In the genomic region with DNA sequence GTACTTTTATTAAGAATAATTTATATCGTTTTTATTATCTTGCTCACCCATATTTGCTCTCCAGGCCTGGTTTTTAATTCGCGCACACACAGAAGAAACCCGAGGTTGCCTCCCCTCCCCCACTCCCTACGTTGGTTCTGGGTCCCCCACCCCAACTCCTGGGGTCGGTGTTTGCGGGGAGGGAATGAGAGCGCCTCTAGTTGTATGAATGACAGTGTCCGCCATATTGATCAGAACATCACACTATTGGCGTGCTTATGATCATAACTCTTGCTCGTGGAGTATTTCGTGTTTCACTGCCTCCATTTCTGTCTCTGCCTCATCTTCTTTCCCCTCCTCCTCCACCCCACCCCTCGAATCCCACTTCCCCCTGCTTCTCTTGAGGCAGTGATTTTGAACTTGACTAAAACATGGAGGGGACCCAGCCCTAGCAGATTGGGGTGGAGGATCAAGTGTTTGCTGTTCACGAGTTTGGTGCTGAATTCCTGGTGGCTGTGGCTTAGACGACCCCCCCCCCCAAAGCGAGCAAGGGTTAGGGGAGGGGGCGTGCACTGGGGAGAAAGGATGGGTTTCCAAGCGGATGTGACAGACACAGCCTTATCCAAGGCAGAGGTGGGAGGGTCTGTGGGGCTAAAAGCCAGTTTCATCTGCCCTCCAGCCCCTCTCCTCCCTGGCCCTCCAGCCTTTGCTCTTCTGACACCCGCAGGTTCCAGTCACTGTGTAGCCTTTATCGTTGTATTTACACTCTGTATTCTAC, we compare ENCODE assay signal across 9 mouse cellular contexts. TPM values are rescaled to one million over a fixed set of nuclear protein-coding genes. Genes with fewer than 3 reads are reported as not detected.
DNase-seq lines count a peak whose midpoint lies in the region; ATAC-seq and TF ChIP-seq lines count a peak whose summit lies in the region.
"Had no signal": no experiment of that assay in that cellular context is flagged by ENCODE, and none has a peak within 500 bp of the region (broad histone marks: within the 10 kb centered on the region; RNA-seq: fewer than 3 reads in every experiment).

No protein-coding gene starts in this region.

- H3K4me3 ChIP-seq in heart, embryonic 15.5 days: peak overlapping the region; percentile 81
- H3K4me3 ChIP-seq in embryonic facial prominence, embryonic 15.5 days (replicated peaks): peak overlapping the region; percentile 68
- H3K4me3 ChIP-seq in limb, embryonic 14.5 days (replicated peaks; ENCODE audit: low read length): peak overlapping the region; percentile 60; the same call in 1 of the 2 replicates

- TF ChIP-seq POLR2A in limb, embryonic 14.5 days (IDR thresholded peaks at IDR 0.05; ENCODE audit: borderline replicate concordance, extremely low read depth, insufficient read depth, insufficient read length): no peak

- intact Hi-C loops in heart, postnatal 14 days (cut with DNase I): loop anchor here (5.0 kb wide), 1 partner anchor 120 kb away; no protein-coding TSS in a partner anchor

- no peak overlapping the region for H3K9ac ChIP-seq in heart, embryonic 15.5 days
- H3K9ac ChIP-seq in embryonic facial prominence, embryonic 15.5 days: no peak overlapping the region
- no peak overlapping the region for H3K9ac ChIP-seq in limb, embryonic 14.5 days (ENCODE audit: low read depth, low read length, severe bottlenecking)

- 17% methylated on average over 20 of the region's 20 CpGs for WGBS in heart, embryonic 15.5 days
- 12% methylated on average over 20 of the region's 20 CpGs for WGBS in embryonic facial prominence, embryonic 15.5 days
- 14% methylated on average over 19 of the region's 20 CpGs for WGBS in limb, embryonic 14.5 days

- H3K27ac ChIP-seq in heart, embryonic 15.5 days: no peak overlapping the region
- H3K27ac ChIP-seq in embryonic facial prominence, embryonic 15.5 days (replicated peaks): no peak overlapping the region
- H3K27ac ChIP-seq in limb, embryonic 14.5 days (replicated peaks; ENCODE audit: low read depth, low read length): no peak overlapping the region

- no peak for DNase-seq in heart, postnatal 14 days
- DNase-seq in NIH3T3 (ENCODE audit: low read depth): peak; percentile 43
- no peak for DNase-seq in limb, embryonic 14.5 days (ENCODE audit: low spot score)
- no peak for DNase-seq in ovary, postnatal 14 days (ENCODE audit: low spot score)
- DNase-seq in spleen, postnatal 10 days (ENCODE audit: low spot score in 2 of 2): no peak
- DNase-seq in lung, postnatal 10 days: no peak

- H3K4me2 ChIP-seq in heart, embryonic 15.5 days: peak overlapping the region; percentile 89
- H3K4me2 ChIP-seq in embryonic facial prominence, embryonic 15.5 days (replicated peaks): peak overlapping the region; percentile 89
- peak overlapping the region; percentile 74; the same call in 1 of the 2 replicates for H3K4me2 ChIP-seq in limb, embryonic 14.5 days (replicated peaks; ENCODE audit: low read depth, low read length, severe bottlenecking)

- ATAC-seq in heart, embryonic 15.5 days (replicated peaks; ENCODE audit: insufficient number of reproducible peaks, insufficient read depth, low FRiP score, low read depth): no peak
- ATAC-seq in embryonic facial prominence, embryonic 15.5 days (ENCODE audit: insufficient number of reproducible peaks, low FRiP score, low TSS enrichment, low read depth): no peak
- no peak for ATAC-seq in limb, embryonic 14.5 days (ENCODE audit: low FRiP score, low read depth)

- no peaks in the 10 kb centered on the region for H3K36me3 ChIP-seq in heart, embryonic 15.5 days
- H3K36me3 ChIP-seq in embryonic facial prominence, embryonic 15.5 days: no peaks in the 10 kb centered on the region
- no peaks in the 10 kb centered on the region for H3K36me3 ChIP-seq in limb, embryonic 14.5 days (ENCODE audit: control insufficient read depth, insufficient read depth, low read length)

- peaks cover 17% of the 10 kb centered on the region; the same call in 1 of the 2 replicates for H3K27me3 ChIP-seq in heart, embryonic 15.5 days
- peaks cover 22% of the 10 kb centered on the region for H3K27me3 ChIP-seq in embryonic facial prominence, embryonic 15.5 days
- H3K27me3 ChIP-seq in limb, embryonic 14.5 days (ENCODE audit: control insufficient read depth, insufficient read depth, low read length): peaks cover 30% of the 10 kb centered on the region

- no peaks in the 10 kb centered on the region for H3K9me3 ChIP-seq in heart, embryonic 15.5 days (replicated peaks)
- H3K9me3 ChIP-seq in embryonic facial prominence, embryonic 15.5 days (replicated peaks): no peaks in the 10 kb centered on the region
- no peaks in the 10 kb centered on the region for H3K9me3 ChIP-seq in limb, embryonic 14.5 days (ENCODE audit: control insufficient read depth, low read length)

- H3K4me1 ChIP-seq in heart, embryonic 15.5 days (replicated peaks): peaks cover 23% of the 10 kb centered on the region
- H3K4me1 ChIP-seq in embryonic facial prominence, embryonic 15.5 days: peaks cover 39% of the 10 kb centered on the region
- peaks cover 14% of the 10 kb centered on the region for H3K4me1 ChIP-seq in limb, embryonic 14.5 days (ENCODE audit: control insufficient read depth, insufficient read depth, low read length)

RNA-seq across cellular contexts. Expression of a gene that starts 2.1 kb away (rescaled TPM):
- polyA plus RNA-seq in heart, embryonic 15.5 days (2015; fragmentation: Nextera tagmentation; extraction: Ambion mirVana): 11.0 and 13.0 TPM in 2 replicates
- total RNA-seq in heart, postnatal 14 days (2021): 10 to 100 TPM; 20.0 to 26.8 TPM
- polyA plus RNA-seq in embryonic facial prominence, embryonic 15.5 days (2015; fragmentation: Nextera tagmentation; extraction: Ambion mirVana): 11.7 and 14.3 TPM in 2 replicates
- 13.5 and 16.5 TPM in 2 replicates for polyA plus RNA-seq in limb, embryonic 14.5 days (2012; rRNA removed)
- 4.2 and 4.3 TPM in 2 replicates for polyA plus RNA-seq in limb, embryonic 14.5 days (2014; fragmentation: Nextera tagmentation; extraction: Ambion mirVana)
- total RNA-seq: MEL had no signal
